Mouse (Mus musculus): Measurements from ENCODE around the gene Tnnt3.

The Tnnt3 gene

GRCm38 (mm10) chr7:142498575-142498974 is at the start of gene Tnnt3:
Gene Tnnt3, plus strand, starts transcription at chr7:142498836.
- 97% methylated on average over 2 of the region's 2 CpGs for WGBS

GRCm38 (mm10) chr7:142449038-142449617 is 49.5 kb upstream of the Tnnt3 start:
- 68% methylated on average over 6 of the region's 6 CpGs for WGBS

- WGBS: 89% methylated on average over 1 of the region's 1 CpGs
These were observed 43.9 kb upstream of the Tnnt3 start for GRCm38 (mm10) chr7:142454706-142455105.

- 73% methylated on average over 2 of the region's 2 CpGs for WGBS
These were observed 43.4 kb upstream of the Tnnt3 start for GRCm38 (mm10) chr7:142455251-142455650.

- WGBS: 91% methylated on average over 3 of the region's 3 CpGs
These were observed 41.8 kb upstream of the Tnnt3 start for GRCm38 (mm10) chr7:142456806-142457205.

- WGBS: 1% methylated on average over 3 of the region's 3 CpGs
These were observed 41.3 kb upstream of the Tnnt3 start for GRCm38 (mm10) chr7:142457227-142457811.

GRCm38 (mm10) chr7:142458026-142458425 is 40.6 kb upstream of the Tnnt3 start:
- WGBS: 49% methylated on average over 2 of the region's 2 CpGs

- WGBS: 90% methylated on average over 5 of the region's 5 CpGs
These were observed 39.8 kb upstream of the Tnnt3 start for GRCm38 (mm10) chr7:142458676-142459298.

- 92% methylated on average over 2 of the region's 2 CpGs for WGBS
These were observed 39.3 kb upstream of the Tnnt3 start for GRCm38 (mm10) chr7:142459299-142459691.

GRCm38 (mm10) chr7:142460636-142461077 is 38.0 kb upstream of the Tnnt3 start, which contains the start of gene Lsp1:
Gene Lsp1, plus strand, starts transcription at chr7:142460809.
- 93% methylated on average over 7 of the region's 7 CpGs for WGBS

- WGBS: 88% methylated on average over 2 of the region's 2 CpGs
These were observed 37.2 kb upstream of the Tnnt3 start for GRCm38 (mm10) chr7:142461446-142461845.

GRCm38 (mm10) chr7:142462190-142462589 is 36.4 kb upstream of the Tnnt3 start:
- WGBS: 92% methylated on average over 6 of the region's 6 CpGs

GRCm38 (mm10) chr7:142462594-142463078 is 36.0 kb upstream of the Tnnt3 start:
- 81% methylated on average over 4 of the region's 4 CpGs for WGBS

- 67% methylated on average over 7 of the region's 7 CpGs for WGBS
These were observed 28.4 kb upstream of the Tnnt3 start for GRCm38 (mm10) chr7:142470171-142470691.

- WGBS: 33% methylated on average over 4 of the region's 4 CpGs
These were observed 27.7 kb upstream of the Tnnt3 start for GRCm38 (mm10) chr7:142470808-142471413.

GRCm38 (mm10) chr7:142471414-142471861 is 27.2 kb upstream of the Tnnt3 start:
- 62% methylated on average over 6 of the region's 6 CpGs for WGBS

GRCm38 (mm10) chr7:142471884-142472570 is 26.6 kb upstream of the Tnnt3 start:
- WGBS: 73% methylated on average over 15 of the region's 15 CpGs

GRCm38 (mm10) chr7:142472936-142473335 is 25.7 kb upstream of the Tnnt3 start:
- 96% methylated on average over 4 of the region's 4 CpGs for WGBS

- 97% methylated on average over 2 of the region's 2 CpGs for WGBS
These were observed 25.2 kb upstream of the Tnnt3 start for GRCm38 (mm10) chr7:142473476-142473875.

GRCm38 (mm10) chr7:142474799-142475198 is 23.8 kb upstream of the Tnnt3 start:
- WGBS: 89% methylated on average over 14 of the region's 14 CpGs

GRCm38 (mm10) chr7:142475641-142476040 is 23.0 kb upstream of the Tnnt3 start:
- WGBS: 80% methylated on average over 7 of the region's 7 CpGs

GRCm38 (mm10) chr7:142476271-142476670 is 22.4 kb upstream of the Tnnt3 start:
- WGBS: 94% methylated on average over 5 of the region's 5 CpGs
